Mouse (Mus musculus) forelimb bud, embryonic 11.5 days (tissue): Measurements from ENCODE around the gene Cyren.
A peak's percentile ranks its signal among the peaks of the same experiment; 100 is the strongest.

ENCODE experiments used
- DNase-seq: peaks from one replicate; pipeline ENCODE4 v3.0.0-alpha.2; 2012; ENCODE audit warnings: low read depth, low spot score

The Cyren gene

DNA sequence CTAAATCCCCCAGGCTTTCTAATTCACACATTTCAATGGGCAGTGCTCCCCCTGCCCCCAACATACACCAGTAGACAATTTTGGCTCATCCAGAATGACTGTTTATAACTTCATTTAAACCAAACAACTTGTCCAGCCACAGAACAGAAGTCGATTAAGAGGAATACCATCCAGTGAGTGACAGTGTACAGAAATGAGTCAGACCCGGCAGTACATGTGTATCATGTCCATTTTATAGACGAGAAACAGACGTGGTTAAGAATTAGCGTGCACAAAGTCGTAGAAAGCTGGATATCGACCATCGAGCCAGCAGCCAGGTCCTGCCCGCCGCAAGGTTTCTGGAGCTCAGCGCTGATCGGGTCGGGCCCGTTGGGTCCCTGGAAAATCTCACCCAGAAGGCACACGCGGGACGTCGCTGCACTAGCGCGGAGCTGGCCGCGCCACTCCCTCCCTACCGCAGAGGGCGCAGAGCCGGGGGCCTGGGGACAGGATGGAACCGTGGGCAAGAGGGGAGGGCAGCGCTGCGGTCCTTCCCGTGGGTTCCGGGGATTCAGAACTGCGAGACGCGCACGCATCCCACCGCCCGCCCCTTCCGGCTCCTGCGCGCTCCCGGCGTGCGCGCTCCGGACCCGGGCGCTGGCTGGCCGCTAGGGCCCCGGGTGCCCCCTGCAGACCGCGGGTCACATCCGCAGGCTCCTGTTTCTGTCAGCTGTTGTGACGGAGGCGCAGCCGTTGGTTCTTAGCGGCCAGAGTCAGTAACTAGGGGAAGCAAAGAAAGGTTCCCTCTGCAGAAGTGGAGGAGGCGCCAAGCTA is at the start of gene Cyren:
Gene Cyren (minus strand): TSS at position 552 of the 813 bp plus-strand sequence.
- peak; percentile 93 for DNase-seq

GRCm38 (mm10) chr6:34927594-34927993 is 49.7 kb upstream of the Cyren start:
- DNase-seq, result no peak

GRCm38 (mm10) chr6:34927156-34927555 is 49.3 kb upstream of the Cyren start:
- DNase-seq, result peak; percentile 69

DNA sequence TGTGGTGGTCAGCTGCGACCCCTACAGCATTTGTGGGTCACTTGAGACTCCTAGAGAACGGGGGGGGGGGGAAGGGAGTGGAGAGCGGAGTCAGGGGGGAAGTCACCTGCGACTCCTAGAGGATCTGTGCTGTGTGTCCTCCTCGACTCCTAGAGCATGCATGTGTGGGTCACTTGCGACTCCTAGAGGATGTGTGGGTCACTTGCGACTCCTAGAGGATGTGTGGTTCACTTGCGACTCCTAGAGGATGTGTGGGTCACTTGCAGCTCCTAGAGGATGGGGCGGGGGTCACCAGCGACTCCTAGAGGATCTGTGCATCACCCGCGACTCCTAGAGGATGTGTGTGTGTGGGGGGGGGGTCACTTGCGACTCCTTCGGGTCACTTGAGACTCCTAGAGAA is 44.1 kb upstream of the Cyren start:
- DNase-seq, result peak; percentile 42

GRCm38 (mm10) chr6:34920631-34921030 is 42.8 kb upstream of the Cyren start:
- no peak for DNase-seq

- no peak for DNase-seq
These were observed 42.1 kb upstream of the Cyren start, which contains the start of gene Stra8 for GRCm38 (mm10) chr6:34919956-34920355. Stra8 (plus strand) TSS chr6:34920163.

- no peak for DNase-seq
These were observed 41.3 kb upstream of the Cyren start for GRCm38 (mm10) chr6:34919146-34919545.

DNA sequence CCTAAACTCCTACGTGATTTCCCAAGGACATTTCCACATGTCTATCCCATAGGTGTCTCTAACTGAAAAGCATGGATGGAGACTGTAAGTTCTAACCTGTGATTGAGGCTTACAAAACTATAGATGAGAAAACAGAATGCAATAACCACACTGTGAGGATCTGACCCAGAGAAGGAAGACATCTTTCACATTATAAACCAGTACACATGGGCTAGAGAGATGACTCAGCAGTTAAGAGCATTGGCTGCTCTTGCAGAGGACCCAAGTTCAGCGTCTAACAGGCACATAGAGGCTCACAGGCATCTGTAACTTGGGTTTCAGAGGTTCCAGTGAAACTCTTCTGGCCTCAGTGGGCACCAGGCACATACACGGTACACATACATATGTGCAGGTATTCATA is 36.6 kb upstream of the Cyren start:
- no peak for DNase-seq

GRCm38 (mm10) chr6:34913341-34914040 is 35.6 kb upstream of the Cyren start:
- no peak for DNase-seq

- peak; percentile 89 for DNase-seq
These were observed 32.7 kb upstream of the Cyren start, which contains the start of gene Wdr91 for GRCm38 (mm10) chr6:34910371-34911219. Wdr91 (minus strand) TSS chr6:34910876.

- no peak for DNase-seq
These were observed 31.9 kb upstream of the Cyren start for GRCm38 (mm10) chr6:34909631-34910345.

DNA sequence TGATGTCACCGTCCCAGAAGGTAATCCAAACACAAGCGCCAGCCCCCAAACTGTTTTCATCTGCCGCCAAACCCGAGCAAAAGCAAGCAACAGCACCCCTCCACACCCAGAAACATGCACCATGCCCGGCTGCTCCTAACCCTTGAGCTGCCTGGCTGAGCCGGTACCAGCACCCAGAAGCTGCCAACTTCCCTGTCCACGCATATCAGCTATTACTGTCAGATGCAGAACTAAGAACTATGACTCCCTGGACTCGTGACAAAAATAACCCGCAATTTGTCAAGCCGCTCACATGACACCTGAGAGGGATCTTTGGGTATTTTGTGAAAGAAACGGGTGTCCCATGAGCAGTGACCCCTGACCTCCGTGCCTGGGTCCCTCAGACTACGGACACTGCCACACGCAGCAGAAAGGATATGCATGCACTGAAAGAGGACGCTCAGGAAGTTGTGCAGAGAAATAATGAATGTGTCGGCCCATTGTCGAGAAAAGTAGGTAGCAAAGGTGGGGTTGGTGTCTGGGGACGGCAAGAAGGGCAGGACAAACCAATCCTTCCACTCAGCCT is 29.9 kb upstream of the Cyren start:
- no peak for DNase-seq

DNA sequence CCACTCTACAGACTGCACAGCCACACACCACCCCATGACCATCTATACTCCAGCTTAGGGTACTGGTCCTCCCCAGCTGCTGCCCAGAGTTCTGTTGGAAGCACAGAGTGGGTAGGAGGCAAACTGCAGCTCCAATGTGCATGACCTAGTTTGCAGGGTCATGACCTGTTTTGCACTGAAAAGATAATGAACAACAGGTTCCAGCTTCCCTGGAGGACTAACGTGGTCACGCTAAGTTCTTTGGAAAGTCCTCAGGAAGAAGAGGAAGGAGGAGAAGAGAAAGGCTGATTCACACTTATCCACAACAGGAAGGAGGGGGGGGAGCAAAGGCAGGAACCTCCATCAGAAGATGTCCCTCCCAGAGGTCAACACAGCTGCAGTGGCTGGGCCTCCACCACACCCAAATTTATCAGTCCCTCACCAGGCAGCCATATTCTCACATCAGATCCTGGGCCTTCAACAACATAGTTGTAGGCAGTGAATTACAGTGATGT is 29.3 kb upstream of the Cyren start:
- DNase-seq, result no peak

DNA sequence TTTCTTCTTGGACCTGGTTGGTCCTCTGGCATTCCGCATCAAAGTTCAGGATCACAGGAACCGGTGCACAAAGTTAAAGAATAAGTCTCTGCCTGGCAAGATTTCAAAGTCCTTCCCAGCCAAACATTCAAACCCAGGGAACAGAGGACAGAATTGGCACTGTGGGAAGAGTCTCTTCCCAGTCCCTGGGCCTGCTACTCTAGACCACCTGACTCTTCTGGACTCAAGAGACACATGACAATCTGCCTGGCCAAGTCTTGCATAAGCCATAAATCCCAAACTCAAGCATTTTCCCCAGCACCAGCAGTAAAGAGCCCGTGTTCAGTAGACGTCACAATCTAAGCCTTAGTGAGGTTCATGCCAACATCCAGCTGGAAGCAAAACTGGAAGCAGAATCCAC is 28.8 kb upstream of the Cyren start:
- no peak for DNase-seq

- no peak for DNase-seq
These were observed 28.3 kb upstream of the Cyren start for GRCm38 (mm10) chr6:34906125-34906524.

DNA sequence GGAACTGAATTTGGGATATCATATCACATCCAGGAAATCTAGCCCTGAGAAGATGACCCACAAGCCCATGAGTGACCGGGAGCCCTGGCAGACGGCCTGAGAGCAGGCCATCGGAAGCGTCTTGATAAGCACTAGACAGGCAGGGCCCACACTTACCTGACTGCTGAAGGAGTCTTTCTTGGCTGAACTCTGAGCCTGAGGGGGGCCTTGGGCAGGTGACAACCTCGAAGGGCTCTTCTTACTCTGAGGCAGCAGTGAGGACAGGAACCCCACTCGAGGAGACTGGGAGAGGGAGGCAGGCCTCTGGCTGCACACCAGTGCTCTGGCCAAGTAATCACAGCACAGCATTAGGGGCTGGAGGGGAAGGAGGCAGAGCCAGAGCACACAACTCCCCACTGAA is 26.5 kb upstream of the Cyren start:
- no peak for DNase-seq

DNA sequence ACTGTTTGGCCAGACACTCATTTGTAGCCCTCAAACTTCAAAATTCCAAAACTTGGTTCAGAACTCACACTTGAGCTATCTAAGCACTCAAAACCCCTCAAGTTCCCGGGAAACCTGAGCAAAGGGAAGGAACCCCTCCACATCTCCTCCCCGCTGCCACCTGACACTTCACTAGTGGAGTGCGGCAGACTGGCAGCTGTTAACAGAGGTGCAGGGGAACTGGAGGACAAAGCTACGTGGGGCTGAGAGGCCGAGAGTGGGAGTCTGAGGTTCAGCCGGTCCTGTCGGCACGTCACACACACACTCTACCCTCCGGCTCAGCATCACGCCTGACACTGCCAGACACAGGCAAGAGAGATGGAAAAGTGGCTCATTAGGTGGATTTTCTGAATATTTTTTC is 26.0 kb upstream of the Cyren start:
- DNase-seq, result no peak

DNA sequence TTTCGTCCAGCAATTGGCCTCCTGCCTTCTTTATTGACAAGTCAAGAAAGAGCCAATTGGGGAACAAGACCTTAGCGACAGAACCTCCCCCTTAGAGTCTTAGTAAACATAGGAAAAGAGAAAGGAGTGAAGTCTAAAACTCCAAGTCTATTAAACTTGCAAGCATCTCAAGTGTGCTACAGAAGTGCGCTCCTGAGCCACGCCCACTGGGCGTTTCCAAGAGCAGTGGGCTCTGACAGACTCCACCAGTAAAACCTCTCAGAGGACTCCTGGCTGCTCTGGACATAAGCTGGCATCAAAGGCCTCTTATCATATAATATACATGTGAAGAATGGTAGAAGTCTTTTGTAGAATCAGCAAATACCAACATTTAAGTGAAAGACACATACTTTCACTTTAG is 25.6 kb upstream of the Cyren start:
- DNase-seq, result no peak

GRCm38 (mm10) chr6:34902578-34902977 is 24.7 kb upstream of the Cyren start:
- DNase-seq, result no peak

DNA sequence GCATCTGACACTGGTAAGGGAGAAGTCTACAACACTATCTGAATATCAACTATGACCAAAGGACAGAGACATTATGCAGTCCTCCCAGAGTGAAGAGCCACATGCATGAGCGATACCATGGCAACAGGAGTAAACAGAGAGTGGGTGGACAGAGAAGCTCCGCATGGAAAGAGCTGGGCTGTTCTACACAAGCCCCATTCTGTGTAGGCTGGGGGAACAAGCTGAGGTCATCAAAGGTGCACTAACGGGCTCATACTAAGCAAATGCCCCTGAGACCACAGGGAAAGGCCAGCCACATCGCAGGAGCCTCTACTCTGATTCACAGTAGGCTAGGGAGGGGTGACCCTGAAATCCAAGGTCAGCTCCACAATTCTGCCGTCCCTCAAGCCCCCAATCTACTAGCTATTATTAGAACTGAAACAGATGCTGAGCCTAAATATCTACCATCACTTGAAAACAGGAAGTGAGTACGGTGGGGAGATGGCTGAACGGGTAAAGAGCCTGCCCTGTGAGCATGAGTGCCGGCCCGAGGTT is 24.1 kb upstream of the Cyren start:
- no peak for DNase-seq

DNA sequence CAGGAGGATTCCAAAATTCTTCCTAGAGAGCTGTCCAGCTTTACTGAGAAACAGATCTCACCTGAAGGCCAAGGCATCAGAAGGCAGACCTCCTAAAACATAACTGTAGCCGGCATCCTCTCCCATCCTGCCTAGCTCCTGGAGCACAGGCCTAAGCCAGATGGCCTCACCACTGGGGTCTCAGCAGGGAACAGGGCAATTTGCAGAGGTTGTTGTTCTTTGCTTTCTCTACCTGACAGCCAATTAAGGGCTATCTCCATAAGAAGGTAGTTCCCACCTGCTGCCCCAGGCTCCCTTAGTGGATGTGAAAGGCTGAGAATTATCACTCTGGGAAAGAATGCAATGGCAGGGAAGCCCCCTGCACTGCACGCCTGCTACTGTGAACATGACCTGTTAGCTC is 23.1 kb upstream of the Cyren start:
- no peak for DNase-seq
